Mouse (Mus musculus) embryo, embryonic 9.5 days (tissue): ENCODE results near the gene Cdpf1.

Experiments
- DNase-seq: peaks from one replicate; pipeline ENCODE4 v3.0.0-alpha.2; 2017; ENCODE audit errors: extremely low spot score

Gene Cdpf1

GRCm38 (mm10) chr15:85765022-85765421 lies 46.5 kb downstream of the Cdpf1 start:
- no peak for DNase-seq

- no peak for DNase-seq
Observed at GRCm38 (mm10) chr15:85762761-85763160, 48.7 kb downstream of the Cdpf1 start.

- DNase-seq: no peak
Observed at GRCm38 (mm10) chr15:85757768-85758167, 53.7 kb downstream of the Cdpf1 start.
